Mouse (Mus musculus): ENCODE data around the gene Dcp1a. TPM values are rescaled to one million over a fixed set of nuclear protein-coding genes. Genes with fewer than 3 reads are reported as not detected.
A peak's percentile ranks its signal among the peaks of the same experiment; 100 is the strongest.

Dcp1a gene
- polyA plus RNA-seq, 1 experiment from 2014 or later = 25.9 TPM

DNA sequence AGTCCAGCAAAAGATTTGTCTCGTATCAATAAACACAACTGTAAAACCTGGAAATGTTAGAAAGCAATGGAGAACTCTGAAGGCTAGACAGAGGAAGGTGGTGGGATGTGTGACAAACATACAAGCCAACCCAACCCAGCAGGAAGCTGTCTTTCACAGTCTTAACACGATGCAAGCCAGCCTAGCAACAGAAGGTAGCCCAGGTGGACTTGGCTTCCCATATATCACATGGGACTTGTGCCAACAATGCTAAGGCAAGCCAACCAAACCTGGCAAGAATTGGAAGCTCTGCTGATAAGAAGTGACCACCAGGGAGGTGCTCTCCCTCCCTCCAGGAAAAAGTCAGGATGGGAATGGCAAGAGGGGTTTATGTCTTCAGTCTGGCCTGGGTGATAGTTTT lies 18.9 kb downstream of the Dcp1a start:
- no peak overlapping the region for H3K4me3 ChIP-seq (ENCODE audit: low read depth, low read length)
- H3K4me1 ChIP-seq (replicated peaks; ENCODE audit: control insufficient read depth, insufficient read depth, low read length) = no peaks in the 10 kb centered on the region
- H3K27me3 ChIP-seq (replicated peaks; ENCODE audit: control insufficient read depth, insufficient read depth, low read length) = no peaks in the 10 kb centered on the region
- H3K36me3 ChIP-seq (ENCODE audit: control insufficient read depth, insufficient read depth, low read length) = peaks cover 35% of the 10 kb centered on the region
- no peak overlapping the region for H3K9ac ChIP-seq (ENCODE audit: low read length)
- H3K9me3 ChIP-seq (ENCODE audit: control insufficient read depth, low read length) = no peaks in the 10 kb centered on the region
- 90% methylated on average over 2 of the region's 2 CpGs for WGBS
- DNase-seq (ENCODE audit: low spot score) (no peak), ATAC-seq (replicated peaks; ENCODE audit: low FRiP score, low TSS enrichment, low read depth) (no peak)
- H3K4me2 ChIP-seq (ENCODE audit: low read length) = no peak overlapping the region
- no peak overlapping the region for H3K27ac ChIP-seq (ENCODE audit: low read depth)

GRCm38 (mm10) chr14:30504990-30505389 lies 25.7 kb downstream of the Dcp1a start:
- WGBS = 94% methylated on average over 5 of the region's 5 CpGs
- H3K36me3 ChIP-seq (ENCODE audit: control insufficient read depth, insufficient read depth, low read length) = peaks cover 70% of the 10 kb centered on the region
- no peak overlapping the region for H3K27ac ChIP-seq (ENCODE audit: low read depth)
- no peaks in the 10 kb centered on the region for H3K9me3 ChIP-seq (ENCODE audit: control insufficient read depth, low read length)
- H3K4me1 ChIP-seq (replicated peaks; ENCODE audit: control insufficient read depth, insufficient read depth, low read length) = no peaks in the 10 kb centered on the region
- no peak overlapping the region for H3K4me3 ChIP-seq (ENCODE audit: low read depth, low read length)
- ATAC-seq (replicated peaks; ENCODE audit: low FRiP score, low TSS enrichment, low read depth) (no peak), DNase-seq (ENCODE audit: low spot score) (no peak)
- H3K9ac ChIP-seq (ENCODE audit: low read length) = no peak overlapping the region
- H3K4me2 ChIP-seq (ENCODE audit: low read length) = no peak overlapping the region
- no peaks in the 10 kb centered on the region for H3K27me3 ChIP-seq (replicated peaks; ENCODE audit: control insufficient read depth, insufficient read depth, low read length)

GRCm38 (mm10) chr14:30510214-30510763 lies 31.0 kb downstream of the Dcp1a start:
- ATAC-seq (replicated peaks; ENCODE audit: low FRiP score, low TSS enrichment, low read depth) (no peak), DNase-seq (ENCODE audit: low spot score) (no peak)
- H3K9me3 ChIP-seq (ENCODE audit: control insufficient read depth, low read length) = no peaks in the 10 kb centered on the region
- H3K27me3 ChIP-seq (replicated peaks; ENCODE audit: control insufficient read depth, insufficient read depth, low read length) = no peaks in the 10 kb centered on the region
- no peak overlapping the region for H3K27ac ChIP-seq (ENCODE audit: low read depth)
- H3K4me3 ChIP-seq (ENCODE audit: low read depth, low read length) = no peak overlapping the region
- peaks cover 84% of the 10 kb centered on the region for H3K36me3 ChIP-seq (ENCODE audit: control insufficient read depth, insufficient read depth, low read length)
- H3K4me2 ChIP-seq (ENCODE audit: low read length) = no peak overlapping the region
- H3K9ac ChIP-seq (ENCODE audit: low read length) = no peak overlapping the region
- 93% methylated on average over 6 of the region's 6 CpGs for WGBS
- H3K4me1 ChIP-seq (replicated peaks; ENCODE audit: control insufficient read depth, insufficient read depth, low read length) = no peaks in the 10 kb centered on the region

DNA sequence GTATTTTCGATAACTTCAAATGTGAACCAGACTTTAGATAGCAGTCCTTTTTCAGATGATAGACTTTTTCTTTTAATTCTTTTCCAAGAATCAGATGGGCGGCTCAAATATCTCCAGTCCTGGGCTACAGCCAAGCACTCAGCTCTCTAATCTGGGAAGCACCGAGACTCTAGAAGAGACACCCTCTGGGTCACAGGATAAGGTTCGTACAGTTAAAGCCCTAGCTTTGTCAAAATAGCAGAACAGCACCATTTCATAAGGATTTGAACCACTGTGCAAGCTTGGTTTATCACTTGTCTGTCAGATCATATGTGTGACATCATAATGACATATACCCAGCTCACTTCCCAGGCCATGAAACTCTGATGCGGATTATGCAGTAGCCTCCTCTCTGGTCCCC lies 33.6 kb downstream of the Dcp1a start:
- no peak overlapping the region for H3K27ac ChIP-seq (ENCODE audit: low read depth)
- 88% methylated on average over 5 of the region's 5 CpGs for WGBS
- H3K4me2 ChIP-seq (ENCODE audit: low read length) = no peak overlapping the region

DNA sequence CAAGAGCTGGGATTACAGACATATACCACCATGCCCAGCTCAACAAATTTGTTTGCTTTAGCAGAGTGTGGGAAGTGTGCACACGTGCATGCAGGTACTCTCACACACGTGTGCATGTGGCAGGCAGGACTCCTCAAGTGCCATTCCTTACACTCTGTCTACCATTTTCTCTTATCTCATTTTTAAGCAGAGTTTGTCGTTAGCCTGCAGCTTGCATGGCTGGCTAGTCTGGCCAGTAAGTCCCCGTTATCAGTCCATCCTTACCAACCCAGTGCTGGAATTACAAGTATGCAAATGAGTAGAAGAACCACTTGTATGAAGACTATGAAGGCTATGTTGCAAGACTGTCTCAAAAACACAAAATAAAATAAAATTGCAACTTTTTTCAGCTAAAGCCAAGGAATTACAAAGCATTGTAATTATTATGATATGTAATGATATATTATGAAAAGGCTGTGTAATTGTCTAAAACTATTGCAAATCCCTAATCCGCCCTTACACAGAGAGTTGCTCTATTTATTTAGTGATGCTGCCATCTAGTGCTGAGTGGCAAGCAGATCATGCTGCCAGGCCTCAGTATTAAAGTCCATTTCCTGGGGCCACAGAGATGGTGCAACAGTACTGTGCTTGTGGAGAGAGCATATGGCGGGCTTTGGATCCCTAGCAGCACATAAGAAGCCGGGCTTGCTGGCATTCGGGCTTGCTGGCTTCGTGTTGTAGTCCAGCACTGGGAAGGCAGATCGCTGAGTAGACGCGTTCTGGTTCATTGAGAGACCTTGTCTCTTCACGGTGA lies 36.8 kb downstream of the Dcp1a start:
- Histone ChIP-seq H3K9ac (ENCODE audit: low read length) (no peak overlapping the region), H3K27ac (ENCODE audit: low read depth) (no peak overlapping the region), H3K4me2 (ENCODE audit: low read length) (no peak overlapping the region), H3K36me3 (ENCODE audit: control insufficient read depth, insufficient read depth, low read length) (peaks cover 80% of the 10 kb centered on the region), H3K4me3 (ENCODE audit: low read depth, low read length) (no peak overlapping the region), H3K9me3 (ENCODE audit: control insufficient read depth, low read length) (no peaks in the 10 kb centered on the region), H3K27me3 (replicated peaks; ENCODE audit: control insufficient read depth, insufficient read depth, low read length) (no peaks in the 10 kb centered on the region), H3K4me1 (replicated peaks; ENCODE audit: control insufficient read depth, insufficient read depth, low read length) (no peaks in the 10 kb centered on the region)
- DNase-seq (ENCODE audit: low spot score) (no peak), ATAC-seq (replicated peaks; ENCODE audit: low FRiP score, low TSS enrichment, low read depth) (0 out of 2 replicates have a peak, but pooled peaks have one; percentile 70)
- WGBS = 82% methylated on average over 13 of the region's 13 CpGs

More for the DNA sequence above, 33.6 kb downstream of the Dcp1a start:
- ATAC-seq (replicated peaks; ENCODE audit: low FRiP score, low TSS enrichment, low read depth) (no peak), DNase-seq (ENCODE audit: low spot score) (no peak)
- no peak overlapping the region for H3K9ac ChIP-seq (ENCODE audit: low read length)
- H3K36me3 ChIP-seq (ENCODE audit: control insufficient read depth, insufficient read depth, low read length) = peaks cover 71% of the 10 kb centered on the region
- no peaks in the 10 kb centered on the region for H3K27me3 ChIP-seq (replicated peaks; ENCODE audit: control insufficient read depth, insufficient read depth, low read length)
- no peak overlapping the region for H3K4me3 ChIP-seq (ENCODE audit: low read depth, low read length)
- no peaks in the 10 kb centered on the region for H3K4me1 ChIP-seq (replicated peaks; ENCODE audit: control insufficient read depth, insufficient read depth, low read length)
- no peaks in the 10 kb centered on the region for H3K9me3 ChIP-seq (ENCODE audit: control insufficient read depth, low read length)

- WGBS = 93% methylated on average over 5 of the region's 5 CpGs
- no peak overlapping the region for H3K4me2 ChIP-seq (ENCODE audit: low read length)
- no peaks in the 10 kb centered on the region for H3K4me1 ChIP-seq (replicated peaks; ENCODE audit: control insufficient read depth, insufficient read depth, low read length)
- peaks cover 81% of the 10 kb centered on the region for H3K36me3 ChIP-seq (ENCODE audit: control insufficient read depth, insufficient read depth, low read length)
- H3K27me3 ChIP-seq (replicated peaks; ENCODE audit: control insufficient read depth, insufficient read depth, low read length) = no peaks in the 10 kb centered on the region
- no peak overlapping the region for H3K4me3 ChIP-seq (ENCODE audit: low read depth, low read length)
- DNase-seq (ENCODE audit: low spot score) = no peak
- H3K9me3 ChIP-seq (ENCODE audit: control insufficient read depth, low read length) = no peaks in the 10 kb centered on the region
- no peak overlapping the region for H3K27ac ChIP-seq (ENCODE audit: low read depth)
- no peak for ATAC-seq (replicated peaks; ENCODE audit: low FRiP score, low TSS enrichment, low read depth)
- H3K9ac ChIP-seq (ENCODE audit: low read length) = no peak overlapping the region
Observed at GRCm38 (mm10) chr14:30519323-30519722, 40.0 kb downstream of the Dcp1a start.

- DNase-seq (ENCODE audit: low spot score) = no peak
Observed at GRCm38 (mm10) chr14:30523356-30523755, 44.0 kb downstream of the Dcp1a start.

GRCm38 (mm10) chr14:30528392-30528791 lies 49.1 kb downstream of the Dcp1a start:
- 89% methylated on average over 10 of the region's 10 CpGs for WGBS
- H3K9me3 ChIP-seq (ENCODE audit: control insufficient read depth, low read length) = no peaks in the 10 kb centered on the region
- ATAC-seq (replicated peaks; ENCODE audit: low FRiP score, low TSS enrichment, low read depth) (no peak), DNase-seq (ENCODE audit: low spot score) (no peak)
- no peaks in the 10 kb centered on the region for H3K4me1 ChIP-seq (replicated peaks; ENCODE audit: control insufficient read depth, insufficient read depth, low read length)
- no peak overlapping the region for H3K4me2 ChIP-seq (ENCODE audit: low read length)
- no peaks in the 10 kb centered on the region for H3K27me3 ChIP-seq (replicated peaks; ENCODE audit: control insufficient read depth, insufficient read depth, low read length)
- H3K4me3 ChIP-seq (ENCODE audit: low read depth, low read length) = no peak overlapping the region
- peaks cover 39% of the 10 kb centered on the region for H3K36me3 ChIP-seq (ENCODE audit: control insufficient read depth, insufficient read depth, low read length)
- no peak overlapping the region for H3K27ac ChIP-seq (ENCODE audit: low read depth)
- H3K9ac ChIP-seq (ENCODE audit: low read length) = no peak overlapping the region

More at GRCm38 (mm10) chr14:30523356-30523755, 44.0 kb downstream of the Dcp1a start:
- H3K4me2 ChIP-seq (ENCODE audit: low read length) = no peak overlapping the region
- WGBS = 86% methylated on average over 6 of the region's 6 CpGs
- no peaks in the 10 kb centered on the region for H3K9me3 ChIP-seq (ENCODE audit: control insufficient read depth, low read length)
- H3K36me3 ChIP-seq (ENCODE audit: control insufficient read depth, insufficient read depth, low read length) = peaks cover 88% of the 10 kb centered on the region
- ATAC-seq (replicated peaks; ENCODE audit: low FRiP score, low TSS enrichment, low read depth) = no peak
- no peak overlapping the region for H3K4me3 ChIP-seq (ENCODE audit: low read depth, low read length)
- no peak overlapping the region for H3K27ac ChIP-seq (ENCODE audit: low read depth)
- no peaks in the 10 kb centered on the region for H3K4me1 ChIP-seq (replicated peaks; ENCODE audit: control insufficient read depth, insufficient read depth, low read length)
- H3K9ac ChIP-seq (ENCODE audit: low read length) = no peak overlapping the region
- no peaks in the 10 kb centered on the region for H3K27me3 ChIP-seq (replicated peaks; ENCODE audit: control insufficient read depth, insufficient read depth, low read length)

DNA sequence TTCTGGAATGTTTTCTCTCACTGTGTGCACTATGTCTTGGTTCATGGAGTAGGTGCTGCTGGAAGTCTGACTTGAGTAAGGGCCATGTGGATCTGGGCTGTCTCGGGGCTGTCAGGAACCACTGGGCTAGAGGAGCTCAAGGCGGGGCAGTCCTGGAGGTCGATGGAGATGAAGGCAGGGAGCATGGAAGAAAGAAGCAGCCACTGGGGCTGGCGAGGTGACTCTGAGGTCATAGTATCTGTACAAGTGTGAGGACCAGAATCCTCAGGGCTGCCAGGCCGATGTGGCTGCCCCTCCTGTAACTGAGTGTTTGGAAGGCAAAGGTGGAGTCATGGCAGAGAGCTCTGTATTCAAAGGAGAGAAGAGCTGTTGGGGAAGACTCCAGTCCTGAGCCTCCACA lies 49.6 kb downstream of the Dcp1a start:
- Histone ChIP-seq H3K36me3 (ENCODE audit: control insufficient read depth, insufficient read depth, low read length) (peaks cover 34% of the 10 kb centered on the region), H3K4me1 (replicated peaks; ENCODE audit: control insufficient read depth, insufficient read depth, low read length) (no peaks in the 10 kb centered on the region), H3K27ac (ENCODE audit: low read depth) (no peak overlapping the region), H3K9ac (ENCODE audit: low read length) (no peak overlapping the region), H3K4me2 (ENCODE audit: low read length) (no peak overlapping the region), H3K9me3 (ENCODE audit: control insufficient read depth, low read length) (no peaks in the 10 kb centered on the region), H3K27me3 (replicated peaks; ENCODE audit: control insufficient read depth, insufficient read depth, low read length) (no peaks in the 10 kb centered on the region), H3K4me3 (ENCODE audit: low read depth, low read length) (no peak overlapping the region)
- no peak for DNase-seq (ENCODE audit: low spot score)
- 80% methylated on average over 5 of the region's 5 CpGs for WGBS
- ATAC-seq (replicated peaks; ENCODE audit: low FRiP score, low TSS enrichment, low read depth) = no peak
